Mouse (Mus musculus): ENCODE measurements around the gene Ptdss2. TPM values are rescaled to one million over a fixed set of nuclear protein-coding genes. Genes with fewer than 3 reads are reported as not detected.

Ptdss2 gene
- polyA plus RNA-seq, 1 experiment from 2014 or later, result 74.7 TPM

DNA sequence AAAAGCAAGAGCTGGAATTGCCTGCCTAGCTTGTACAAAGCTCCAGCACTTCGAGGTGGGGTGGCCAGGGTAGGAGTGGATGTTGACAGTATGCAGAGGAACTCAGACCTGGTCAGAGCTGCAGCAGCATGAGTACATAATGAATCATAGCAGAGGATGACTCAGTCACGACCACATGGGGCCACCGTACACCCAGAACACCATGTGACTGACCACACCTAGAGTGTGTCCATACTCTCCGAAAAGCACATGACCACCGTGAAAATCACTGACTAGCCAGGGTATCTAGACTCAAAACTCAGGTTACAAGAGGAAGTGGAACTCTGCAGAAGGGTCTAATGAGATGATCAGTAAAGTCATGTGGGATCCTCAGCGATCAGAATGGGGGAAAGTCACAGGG is 42.7 kb downstream of the Ptdss2 start:
- H3K4me3 ChIP-seq, result no peak overlapping the region
- no peak for ATAC-seq (ENCODE audit: low FRiP score, low read depth)
- H3K36me3 ChIP-seq, result peaks cover 46% of the 10 kb centered on the region
- peaks cover 11% of the 10 kb centered on the region for H3K4me1 ChIP-seq
- H3K9me3 ChIP-seq, result no peaks in the 10 kb centered on the region
- WGBS, result 89% methylated on average over 6 of the region's 6 CpGs
- H3K27ac ChIP-seq, result no peak overlapping the region
- H3K4me2 ChIP-seq (replicated peaks), result no peak overlapping the region
- H3K9ac ChIP-seq, result no peak overlapping the region
- H3K27me3 ChIP-seq (replicated peaks), result no peaks in the 10 kb centered on the region

DNA sequence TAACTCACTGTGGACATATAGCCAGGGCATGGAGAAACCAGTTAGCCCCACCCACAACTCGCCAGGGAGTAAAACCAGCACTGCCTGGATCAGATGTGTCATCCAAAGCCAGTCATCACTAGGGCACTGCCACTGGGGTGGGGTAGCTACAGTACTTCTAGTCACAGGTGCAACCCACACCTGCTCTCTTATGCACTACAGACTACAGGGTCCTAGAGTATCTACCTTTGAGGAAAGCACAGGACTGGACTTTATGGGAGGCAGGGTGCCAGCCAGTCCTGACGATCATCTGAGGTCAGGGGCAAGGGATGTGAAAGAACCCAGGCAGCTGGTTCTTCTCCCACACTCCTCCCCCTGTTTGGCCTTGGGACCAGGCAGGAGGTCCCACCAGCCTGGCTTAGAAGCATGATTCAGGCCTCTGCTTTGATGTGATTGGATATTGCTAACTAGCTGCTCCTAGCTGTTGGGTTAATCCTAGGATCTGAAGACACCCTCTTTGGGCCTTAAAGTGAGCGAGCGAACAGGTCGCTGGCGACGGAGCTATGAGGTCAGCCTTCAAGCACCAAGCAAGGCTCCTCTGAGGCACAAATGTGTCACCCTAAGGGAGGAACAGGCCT is 45.8 kb downstream of the Ptdss2 start:
- Histone ChIP-seq H3K9ac (peak overlapping the region; percentile 33), H3K4me1 (peaks cover 13% of the 10 kb centered on the region), H3K9me3 (no peaks in the 10 kb centered on the region), H3K36me3 (peaks cover 17% of the 10 kb centered on the region), H3K4me2 (replicated peaks) (peak overlapping the region; percentile 53), H3K4me3 (peak overlapping the region; percentile 15), H3K27ac (no peak overlapping the region), H3K27me3 (replicated peaks) (no peaks in the 10 kb centered on the region)
- WGBS, result 27% methylated on average over 7 of the region's 7 CpGs
- no peak for ATAC-seq (ENCODE audit: low FRiP score, low read depth)

DNA sequence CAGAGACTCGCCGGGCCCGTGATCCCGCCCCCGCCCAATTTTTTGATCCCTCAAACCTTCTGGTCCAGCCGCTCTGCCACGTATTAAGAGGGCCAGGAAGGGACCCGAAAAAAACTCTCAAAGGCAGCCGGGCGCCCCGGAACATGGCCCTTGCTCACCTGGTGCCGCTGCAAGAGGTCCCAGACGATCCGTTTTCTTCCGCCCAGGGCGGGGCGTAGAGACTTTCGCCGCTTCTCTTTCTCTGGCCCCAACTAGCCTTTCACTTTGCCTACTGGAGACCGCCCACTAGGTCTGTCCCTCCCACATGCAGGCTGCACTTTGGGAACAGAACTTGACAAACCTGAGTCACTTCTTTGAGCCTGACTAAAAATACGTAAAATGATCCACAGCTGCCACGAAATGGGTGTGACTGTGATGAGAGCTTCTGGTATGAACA is 46.4 kb downstream of the Ptdss2 start:
- peak overlapping the region; percentile 33 for H3K9ac ChIP-seq
- H3K27ac ChIP-seq, result no peak overlapping the region
- no peak for ATAC-seq (ENCODE audit: low FRiP score, low read depth)
- H3K4me1 ChIP-seq, result peaks cover 18% of the 10 kb centered on the region
- H3K4me3 ChIP-seq, result peak overlapping the region; percentile 15
- 4% methylated on average over 22 of the region's 22 CpGs for WGBS
- no peaks in the 10 kb centered on the region for H3K27me3 ChIP-seq (replicated peaks)
- no peaks in the 10 kb centered on the region for H3K9me3 ChIP-seq
- H3K36me3 ChIP-seq, result peaks cover 11% of the 10 kb centered on the region
- peak overlapping the region; percentile 53 for H3K4me2 ChIP-seq (replicated peaks)

DNA sequence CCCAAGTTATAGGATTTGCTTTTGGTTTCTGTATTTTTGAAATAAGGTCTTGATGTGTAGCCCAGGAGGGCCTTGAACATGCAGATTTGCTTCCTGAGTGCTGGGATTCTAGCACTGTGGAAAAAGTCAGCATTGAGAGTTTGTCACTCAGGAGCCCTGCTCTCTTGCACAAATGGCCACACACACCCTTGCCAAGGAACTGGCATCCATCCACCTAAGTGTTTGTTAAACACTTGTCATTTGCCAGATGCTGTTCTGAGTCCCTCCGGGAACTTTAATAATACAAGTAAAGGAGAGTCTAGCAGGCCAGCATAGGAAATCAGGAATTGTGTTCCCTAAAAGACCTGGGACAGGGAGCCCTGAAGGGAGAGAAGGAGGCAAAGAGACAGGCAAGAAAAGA is 47.1 kb downstream of the Ptdss2 start:
- H3K4me3 ChIP-seq, result no peak overlapping the region
- no peak for ATAC-seq (ENCODE audit: low FRiP score, low read depth)
- H3K27me3 ChIP-seq (replicated peaks), result no peaks in the 10 kb centered on the region
- 0 out of 2 replicates have a peak overlapping the region, but pooled peaks have one; percentile 53 for H3K4me2 ChIP-seq (replicated peaks)
- peaks cover 8% of the 10 kb centered on the region; the same call in 1 of the 2 replicates for H3K36me3 ChIP-seq
- H3K9ac ChIP-seq, result no peak overlapping the region
- H3K9me3 ChIP-seq, result no peaks in the 10 kb centered on the region
- 90% methylated on average over 1 of the region's 1 CpGs for WGBS
- peaks cover 18% of the 10 kb centered on the region for H3K4me1 ChIP-seq
- no peak overlapping the region for H3K27ac ChIP-seq

DNA sequence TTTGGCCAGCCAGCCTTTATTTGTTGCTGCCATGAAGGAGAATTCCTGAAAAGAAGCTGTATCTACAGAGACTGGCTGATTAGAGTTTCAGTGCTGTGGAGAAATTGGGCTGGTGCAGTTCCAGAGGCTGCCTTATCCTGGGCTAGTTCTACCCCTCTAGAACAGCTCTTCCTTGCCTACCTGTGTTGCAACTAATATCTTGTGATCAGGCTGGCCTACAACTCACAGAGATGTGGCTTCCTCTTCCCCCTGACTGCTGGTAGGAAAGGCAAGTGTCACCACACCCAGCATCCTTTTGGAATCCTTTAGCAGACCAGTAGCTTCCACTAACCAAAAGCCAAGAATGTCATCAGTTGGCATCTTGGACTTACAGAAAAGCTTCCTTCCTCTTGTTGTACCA is 47.7 kb downstream of the Ptdss2 start:
- Histone ChIP-seq H3K9ac (no peak overlapping the region), H3K4me2 (replicated peaks) (no peak overlapping the region), H3K27ac (no peak overlapping the region), H3K4me3 (no peak overlapping the region), H3K9me3 (no peaks in the 10 kb centered on the region), H3K4me1 (peaks cover 18% of the 10 kb centered on the region), H3K36me3 (peaks cover 6% of the 10 kb centered on the region; the same call in 1 of the 2 replicates), H3K27me3 (replicated peaks) (no peaks in the 10 kb centered on the region)
- ATAC-seq (ENCODE audit: low FRiP score, low read depth), result no peak

DNA sequence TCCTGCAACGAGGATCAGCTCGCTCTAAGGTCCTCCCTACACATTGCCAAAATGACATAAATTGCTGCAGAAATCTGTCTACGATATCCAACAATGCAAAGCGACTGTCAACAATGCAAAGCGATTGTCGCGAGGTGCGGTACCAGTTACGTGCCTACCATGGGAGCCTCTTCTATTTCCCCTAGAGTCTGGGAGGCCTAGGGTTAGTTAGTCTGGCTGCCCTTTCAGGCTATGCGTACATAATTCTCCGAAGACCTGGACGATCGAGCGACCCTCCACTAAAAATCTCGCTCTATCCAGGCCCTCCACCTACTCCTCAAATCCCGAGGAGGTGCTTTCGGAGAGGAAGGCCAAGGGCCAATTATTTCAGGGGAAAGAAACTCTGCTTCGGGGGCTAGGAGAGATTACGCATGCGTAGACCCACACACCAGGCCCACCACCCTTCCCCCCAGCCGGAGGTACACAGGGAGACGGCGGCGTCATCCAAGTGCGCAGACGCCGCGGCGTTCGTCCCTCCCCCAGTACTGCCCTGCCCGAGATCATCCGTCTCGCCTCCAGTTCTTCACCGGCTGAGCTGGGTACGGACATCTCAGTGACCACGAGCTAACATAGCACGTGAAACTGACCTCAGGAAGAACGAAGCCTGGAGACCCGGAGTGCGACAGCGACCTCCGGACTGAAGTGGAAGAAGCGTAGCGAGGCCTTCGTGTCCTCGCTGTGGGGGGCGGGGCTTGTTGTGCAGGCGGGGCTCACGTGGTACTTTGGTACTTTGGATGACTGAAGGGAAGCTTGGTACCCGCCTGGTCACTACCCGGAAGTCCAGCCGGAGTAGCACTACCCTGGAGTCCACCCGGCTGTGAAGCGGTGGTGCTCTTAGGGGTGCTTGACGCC is 50.2 kb downstream of the Ptdss2 start, which contains the start of gene Rnh1:
Gene Rnh1, minus strand, starts transcription at position 742 of the 891 bp plus-strand sequence.
- peak within 1 kb of the TSS; percentile 67 for H3K9ac ChIP-seq
- peak; percentile 97 for ATAC-seq (ENCODE audit: low FRiP score, low read depth)
- peak within 1 kb of the TSS; percentile 67 for H3K4me2 ChIP-seq (replicated peaks)
- H3K36me3 ChIP-seq, result no peaks in the 10 kb centered on the region
- peak within 1 kb of the TSS; percentile 52 for H3K4me3 ChIP-seq
- peak within 1 kb of the TSS; percentile 83 for H3K27ac ChIP-seq
- H3K9me3 ChIP-seq, result no peaks in the 10 kb centered on the region
- 4% methylated on average over 55 of the region's 55 CpGs for WGBS
- no peaks in the 10 kb centered on the region for H3K27me3 ChIP-seq (replicated peaks)
- peaks cover 22% of the 10 kb centered on the region for H3K4me1 ChIP-seq

DNA sequence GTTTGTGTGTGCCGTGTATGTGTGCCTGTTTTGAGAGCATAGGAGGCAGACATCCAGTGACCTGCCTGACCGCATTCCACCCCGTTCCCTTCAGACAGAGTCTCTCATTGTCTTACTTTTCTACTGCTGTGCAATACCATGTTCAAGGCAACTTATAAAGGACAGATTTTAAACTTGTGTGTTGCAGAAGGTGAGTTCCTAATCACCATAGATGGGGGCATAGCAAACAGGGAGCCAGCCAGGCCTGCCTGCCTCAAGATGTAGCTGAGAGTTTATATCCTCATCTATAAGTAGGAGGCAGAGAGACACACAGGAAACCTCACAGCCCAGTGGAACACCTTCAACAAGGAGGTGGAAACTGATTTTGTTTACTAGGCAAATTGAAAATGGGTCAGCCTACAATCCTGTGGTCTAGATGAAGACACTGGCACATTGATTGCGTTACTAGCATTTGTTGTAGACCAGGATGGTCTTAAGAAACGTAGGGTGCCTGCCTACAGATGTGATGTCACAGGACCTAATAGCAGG is 51.2 kb downstream of the Ptdss2 start:
- Histone ChIP-seq H3K4me1 (peaks cover 15% of the 10 kb centered on the region), H3K27me3 (replicated peaks) (no peaks in the 10 kb centered on the region), H3K36me3 (no peaks in the 10 kb centered on the region), H3K4me2 (replicated peaks) (peak overlapping the region; percentile 67), H3K4me3 (peak overlapping the region; percentile 52; the same call in 1 of the 2 replicates), H3K27ac (no peak overlapping the region), H3K9ac (peak overlapping the region; percentile 67; the same call in 1 of the 2 replicates), H3K9me3 (no peaks in the 10 kb centered on the region)
- no peak for ATAC-seq (ENCODE audit: low FRiP score, low read depth)
- 92% methylated on average over 5 of the region's 5 CpGs for WGBS

DNA sequence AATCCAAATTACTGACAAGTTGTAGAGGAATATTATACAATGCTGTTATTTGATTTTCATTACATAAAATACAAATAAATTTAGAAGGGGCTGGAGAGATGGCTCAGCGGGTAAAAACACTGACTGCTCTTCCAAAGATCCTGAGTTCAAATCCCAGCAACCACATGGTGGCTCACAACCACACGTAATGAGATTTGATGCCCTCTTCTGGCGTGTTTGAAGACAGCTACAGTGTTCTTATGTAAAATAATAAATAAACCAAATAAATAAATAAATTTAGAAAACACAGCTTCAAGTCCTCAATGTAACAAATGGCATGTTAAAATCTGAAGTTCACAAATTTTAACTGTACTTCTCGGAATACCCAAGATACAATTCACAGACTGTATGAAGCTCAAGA is 52.9 kb downstream of the Ptdss2 start:
- no peak for ATAC-seq (ENCODE audit: low FRiP score, low read depth)
- H3K9ac ChIP-seq, result no peak overlapping the region
- no peaks in the 10 kb centered on the region for H3K36me3 ChIP-seq
- no peak overlapping the region for H3K4me3 ChIP-seq
- 87% methylated on average over 4 of the region's 4 CpGs for WGBS
- no peaks in the 10 kb centered on the region for H3K27me3 ChIP-seq (replicated peaks)
- no peaks in the 10 kb centered on the region for H3K9me3 ChIP-seq
- H3K27ac ChIP-seq, result no peak overlapping the region
- H3K4me1 ChIP-seq, result peaks cover 10% of the 10 kb centered on the region
- no peak overlapping the region for H3K4me2 ChIP-seq (replicated peaks)

DNA sequence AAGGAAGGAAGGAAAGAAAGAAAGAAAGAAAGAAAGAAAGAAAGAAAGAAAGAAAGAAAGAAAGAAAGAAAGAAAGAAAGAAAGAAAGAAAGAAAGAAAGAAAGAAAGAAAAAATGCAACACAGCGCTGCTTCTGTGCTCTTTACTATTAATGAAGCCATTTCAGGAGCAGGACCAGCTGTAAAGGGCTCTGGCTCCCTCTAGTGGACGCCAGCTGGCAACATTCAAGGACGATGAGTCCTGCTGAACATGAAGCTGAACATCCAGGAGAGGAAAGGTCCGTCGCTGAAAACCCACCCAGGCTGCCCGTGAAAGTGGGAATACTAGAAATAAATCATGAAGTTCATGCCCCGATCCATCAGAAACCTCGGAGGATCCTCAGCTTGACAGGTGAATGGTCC is 54.0 kb downstream of the Ptdss2 start:
- 2% methylated on average over 8 of the region's 8 CpGs for WGBS

DNA sequence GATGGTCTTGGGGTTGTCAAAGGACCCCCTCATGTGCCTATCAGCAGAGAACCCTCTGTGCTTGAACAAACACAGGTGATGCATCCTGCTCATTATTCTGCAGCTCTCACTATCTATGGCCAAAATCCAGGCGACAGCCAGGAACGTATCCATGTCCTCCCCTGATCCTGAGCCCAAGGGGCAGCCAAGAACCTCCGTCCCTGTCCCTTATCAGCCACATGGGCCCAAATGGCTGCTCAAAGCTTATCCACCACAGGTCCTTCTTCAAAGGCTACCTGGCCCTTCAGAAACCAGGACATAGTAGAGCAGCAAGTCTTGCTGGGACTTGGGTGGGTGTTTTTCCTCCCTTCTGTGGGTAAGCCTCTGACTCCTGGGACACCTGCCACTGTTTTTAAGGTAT is 66.0 kb downstream of the Ptdss2 start:
- Histone ChIP-seq H3K27me3 (replicated peaks) (no peaks in the 10 kb centered on the region), H3K36me3 (peaks cover 37% of the 10 kb centered on the region), H3K9ac (no peak overlapping the region), H3K4me2 (replicated peaks) (no peak overlapping the region), H3K4me3 (no peak overlapping the region), H3K9me3 (no peaks in the 10 kb centered on the region), H3K27ac (no peak overlapping the region), H3K4me1 (peaks cover 15% of the 10 kb centered on the region)
- ATAC-seq (ENCODE audit: low FRiP score, low read depth), result no peak
- WGBS, result 90% methylated on average over 3 of the region's 3 CpGs

More for the DNA sequence above, 54.0 kb downstream of the Ptdss2 start:
- 0 out of 2 replicates have a peak overlapping the region, but pooled peaks have one; percentile 26 for H3K9ac ChIP-seq
- no peak for ATAC-seq (ENCODE audit: low FRiP score, low read depth)
- peaks cover 10% of the 10 kb centered on the region for H3K4me1 ChIP-seq
- H3K27me3 ChIP-seq (replicated peaks), result no peaks in the 10 kb centered on the region
- no peaks in the 10 kb centered on the region for H3K9me3 ChIP-seq
- no peak overlapping the region for H3K27ac ChIP-seq
- no peaks in the 10 kb centered on the region for H3K36me3 ChIP-seq
- H3K4me3 ChIP-seq, result no peak overlapping the region
- H3K4me2 ChIP-seq (replicated peaks), result no peak overlapping the region

DNA sequence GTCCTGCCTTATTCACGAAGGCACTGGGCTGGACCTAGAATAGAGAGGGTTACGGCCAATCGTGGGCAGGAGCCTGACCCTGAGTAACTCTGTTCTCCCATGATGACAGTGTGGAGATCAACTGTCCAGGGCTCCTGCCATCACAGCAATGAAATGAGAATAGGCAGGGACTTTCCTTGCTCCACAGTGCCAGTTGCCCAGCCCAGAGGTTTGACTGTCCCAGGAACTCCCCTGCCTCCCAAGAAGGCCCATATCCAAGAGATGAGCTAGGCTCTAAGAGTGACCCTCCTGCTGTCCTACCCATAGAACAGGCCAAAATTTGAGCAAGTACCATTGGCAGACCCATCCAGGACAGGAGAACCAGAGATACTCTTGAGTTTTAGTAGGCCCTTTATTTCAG is 66.6 kb downstream of the Ptdss2 start:
- WGBS, result 93% methylated on average over 3 of the region's 3 CpGs
- Histone ChIP-seq H3K27ac (no peak overlapping the region), H3K4me3 (no peak overlapping the region), H3K9ac (no peak overlapping the region), H3K4me2 (replicated peaks) (no peak overlapping the region), H3K9me3 (no peaks in the 10 kb centered on the region), H3K27me3 (replicated peaks) (no peaks in the 10 kb centered on the region), H3K36me3 (peaks cover 37% of the 10 kb centered on the region), H3K4me1 (peaks cover 16% of the 10 kb centered on the region)
- ATAC-seq (ENCODE audit: low FRiP score, low read depth), result no peak

DNA sequence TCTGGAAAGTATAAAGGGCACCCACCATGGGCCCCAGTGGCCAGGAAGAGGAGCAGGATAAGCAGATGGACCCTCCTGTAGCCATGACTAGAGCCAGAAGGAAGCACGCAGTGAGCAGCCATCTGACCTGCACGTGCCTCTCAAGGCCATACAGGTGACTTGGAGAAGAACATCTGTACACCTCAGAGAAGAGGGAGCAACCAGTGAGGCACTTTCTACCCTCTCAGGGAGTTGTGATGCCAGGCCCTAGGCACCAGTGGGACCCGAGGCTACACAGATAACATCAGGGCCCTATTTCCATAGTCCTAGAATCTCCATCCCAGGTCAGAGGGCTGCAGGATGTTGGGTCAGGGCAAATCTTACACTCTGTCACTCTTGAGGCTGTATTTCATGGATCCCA is 68.0 kb downstream of the Ptdss2 start:
- peaks cover 17% of the 10 kb centered on the region for H3K4me1 ChIP-seq
- H3K9ac ChIP-seq, result no peak overlapping the region
- no peak overlapping the region for H3K4me3 ChIP-seq
- whole genome bisulfite sequencing, result 92% methylated on average over 3 of the region's 3 CpGs
- no peak for ATAC-seq (ENCODE audit: low FRiP score, low read depth)
- no peaks in the 10 kb centered on the region for H3K9me3 ChIP-seq
- no peak overlapping the region for H3K4me2 ChIP-seq (replicated peaks)
- peaks cover 37% of the 10 kb centered on the region for H3K36me3 ChIP-seq
- no peaks in the 10 kb centered on the region for H3K27me3 ChIP-seq (replicated peaks)
- H3K27ac ChIP-seq, result no peak overlapping the region

All from neural tube, embryonic 12.5 days (tissue).